Mouse (Mus musculus): Measurements from ENCODE around the gene Ift43. TPM values are rescaled to one million over a fixed set of nuclear protein-coding genes. Genes with fewer than 3 reads are reported as not detected.

Gene Ift43
- polyA plus RNA-seq, 1 experiment = 5.3 TPM

- no peaks in the 10 kb centered on the region for H3K4me1 ChIP-seq (ENCODE audit: control insufficient read depth, insufficient read depth, low read length)
- no peak overlapping the region for H3K27ac ChIP-seq (ENCODE audit: control insufficient read depth, insufficient read depth, low read depth, low read length, poor library complexity)
- TF ChIP-seq POLR2A (IDR thresholded peaks at IDR 0.05; ENCODE audit: borderline replicate concordance, control insufficient read depth, low read depth, low read length) (no peak), CTCF (IDR thresholded peaks at IDR 0.05; ENCODE audit: control insufficient read depth, insufficient read depth, low read length) (no peak)
- no peak overlapping the region for H3K4me3 ChIP-seq (replicated peaks; ENCODE audit: control insufficient read depth, low read depth, low read length)
- 85% methylated on average over 12 of the region's 12 CpGs for WGBS
These were observed 7.7 kb upstream of the Ift43 start for GRCm38 (mm10) chr12:86074681-86075080.

GRCm38 (mm10) chr12:86075358-86075757, 7.0 kb upstream of the Ift43 start:
- H3K4me1 ChIP-seq (ENCODE audit: control insufficient read depth, insufficient read depth, low read length) = no peaks in the 10 kb centered on the region
- no peak overlapping the region for H3K27ac ChIP-seq (ENCODE audit: control insufficient read depth, insufficient read depth, low read depth, low read length, poor library complexity)
- H3K4me3 ChIP-seq (replicated peaks; ENCODE audit: control insufficient read depth, low read depth, low read length) = no peak overlapping the region
- TF ChIP-seq POLR2A (IDR thresholded peaks at IDR 0.05; ENCODE audit: borderline replicate concordance, control insufficient read depth, low read depth, low read length) (no peak), CTCF (IDR thresholded peaks at IDR 0.05; ENCODE audit: control insufficient read depth, insufficient read depth, low read length) (no peak)
- WGBS = 79% methylated on average over 7 of the region's 7 CpGs

- no peak overlapping the region for H3K4me3 ChIP-seq (replicated peaks; ENCODE audit: control insufficient read depth, low read depth, low read length)
- TF ChIP-seq POLR2A (IDR thresholded peaks at IDR 0.05; ENCODE audit: borderline replicate concordance, control insufficient read depth, low read depth, low read length) (no peak), CTCF (IDR thresholded peaks at IDR 0.05; ENCODE audit: control insufficient read depth, insufficient read depth, low read length) (no peak)
- no peaks in the 10 kb centered on the region for H3K4me1 ChIP-seq (ENCODE audit: control insufficient read depth, insufficient read depth, low read length)
- WGBS = 42% methylated on average over 13 of the region's 13 CpGs
- no peak overlapping the region for H3K27ac ChIP-seq (ENCODE audit: control insufficient read depth, insufficient read depth, low read depth, low read length, poor library complexity)
These were observed 5.9 kb upstream of the Ift43 start for GRCm38 (mm10) chr12:86076321-86076901.

GRCm38 (mm10) chr12:86077322-86077721, 5.0 kb upstream of the Ift43 start:
- WGBS = 74% methylated on average over 8 of the region's 8 CpGs
- no peak for TF ChIP-seq CTCF (IDR thresholded peaks at IDR 0.05; ENCODE audit: control insufficient read depth, insufficient read depth, low read length)
- no peak for TF ChIP-seq POLR2A (IDR thresholded peaks at IDR 0.05; ENCODE audit: borderline replicate concordance, control insufficient read depth, low read depth, low read length)
- Histone ChIP-seq H3K4me1 (ENCODE audit: control insufficient read depth, insufficient read depth, low read length) (no peaks in the 10 kb centered on the region), H3K4me3 (replicated peaks; ENCODE audit: control insufficient read depth, low read depth, low read length) (no peak overlapping the region), H3K27ac (ENCODE audit: control insufficient read depth, insufficient read depth, low read depth, low read length, poor library complexity) (no peak overlapping the region)

- TF ChIP-seq POLR2A (IDR thresholded peaks at IDR 0.05; ENCODE audit: borderline replicate concordance, control insufficient read depth, low read depth, low read length) (no peak), CTCF (IDR thresholded peaks at IDR 0.05; ENCODE audit: control insufficient read depth, insufficient read depth, low read length) (no peak)
- WGBS = 76% methylated on average over 11 of the region's 11 CpGs
- no peak overlapping the region for H3K4me3 ChIP-seq (replicated peaks; ENCODE audit: control insufficient read depth, low read depth, low read length)
These were observed 4.6 kb upstream of the Ift43 start for GRCm38 (mm10) chr12:86077736-86078135.

GRCm38 (mm10) chr12:86078176-86078552, 4.2 kb upstream of the Ift43 start:
- Histone ChIP-seq H3K4me1 (ENCODE audit: control insufficient read depth, insufficient read depth, low read length) (no peaks in the 10 kb centered on the region), H3K4me3 (replicated peaks; ENCODE audit: control insufficient read depth, low read depth, low read length) (no peak overlapping the region), H3K27ac (ENCODE audit: control insufficient read depth, insufficient read depth, low read depth, low read length, poor library complexity) (no peak overlapping the region)
- 78% methylated on average over 9 of the region's 9 CpGs for WGBS
- TF ChIP-seq CTCF (IDR thresholded peaks at IDR 0.05; ENCODE audit: control insufficient read depth, insufficient read depth, low read length) (no peak), POLR2A (IDR thresholded peaks at IDR 0.05; ENCODE audit: borderline replicate concordance, control insufficient read depth, low read depth, low read length) (no peak)

More at GRCm38 (mm10) chr12:86077736-86078135, 4.6 kb upstream of the Ift43 start:
- Histone ChIP-seq H3K4me1 (ENCODE audit: control insufficient read depth, insufficient read depth, low read length) (no peaks in the 10 kb centered on the region), H3K27ac (ENCODE audit: control insufficient read depth, insufficient read depth, low read depth, low read length, poor library complexity) (no peak overlapping the region)

GRCm38 (mm10) chr12:86078553-86079201, 3.7 kb upstream of the Ift43 start, which contains the start of gene Tgfb3:
Gene Tgfb3, minus strand, starts transcription at chr12:86079041.
- Histone ChIP-seq H3K4me3 (replicated peaks; ENCODE audit: control insufficient read depth, low read depth, low read length) (peak within 1 kb of the TSS; percentile 29), H3K27ac (ENCODE audit: control insufficient read depth, insufficient read depth, low read depth, low read length, poor library complexity) (peak within 1 kb of the TSS; percentile 30; the same call in 1 of the 2 replicates), H3K4me1 (ENCODE audit: control insufficient read depth, insufficient read depth, low read length) (no peaks in the 10 kb centered on the region)
- WGBS = 5% methylated on average over 25 of the region's 25 CpGs
- TF ChIP-seq POLR2A (IDR thresholded peaks at IDR 0.05; ENCODE audit: borderline replicate concordance, control insufficient read depth, low read depth, low read length) (no peak), CTCF (IDR thresholded peaks at IDR 0.05; ENCODE audit: control insufficient read depth, insufficient read depth, low read length) (no peak)

- H3K4me1 ChIP-seq (ENCODE audit: control insufficient read depth, insufficient read depth, low read length) = no peaks in the 10 kb centered on the region
- TF ChIP-seq CTCF (IDR thresholded peaks at IDR 0.05; ENCODE audit: control insufficient read depth, insufficient read depth, low read length) (peak; percentile 82), POLR2A (IDR thresholded peaks at IDR 0.05; ENCODE audit: borderline replicate concordance, control insufficient read depth, low read depth, low read length) (no peak)
- peak overlapping the region; percentile 29 for H3K4me3 ChIP-seq (replicated peaks; ENCODE audit: control insufficient read depth, low read depth, low read length)
- peak overlapping the region; percentile 30; the same call in 1 of the 2 replicates for H3K27ac ChIP-seq (ENCODE audit: control insufficient read depth, insufficient read depth, low read depth, low read length, poor library complexity)
- 1% methylated on average over 31 of the region's 31 CpGs for WGBS
These were observed 3.1 kb upstream of the Ift43 start for GRCm38 (mm10) chr12:86079202-86079667.
